Comparison of ENCODE assay signal across 12 mouse cellular contexts in genomic region chr7:66165036-66165798, GRCm38 (mm10). TPM values are rescaled to one million over a fixed set of nuclear protein-coding genes. Genes with fewer than 3 reads are reported as not detected.
A peak's percentile ranks its signal among the peaks of the same experiment; 100 is the strongest.
DNase-seq lines count a peak whose midpoint lies in the region; ATAC-seq and TF ChIP-seq lines count a peak whose summit lies in the region.
"Had no signal": no experiment of that assay in that cellular context is flagged by ENCODE, and none has a peak within 500 bp of the region (broad histone marks: within the 10 kb centered on the region; RNA-seq: fewer than 3 reads in every experiment).

No protein-coding gene starts in this region.

- 71% methylated on average over 5 of the region's 5 CpGs for WGBS in heart, postnatal 0 days
- WGBS in lung, embryonic 15.5 days, result 30% methylated on average over 5 of the region's 5 CpGs
- WGBS in limb, embryonic 13.5 days, result 67% methylated on average over 5 of the region's 5 CpGs
- 36% methylated on average over 5 of the region's 5 CpGs for WGBS in stomach, embryonic 16.5 days

- peaks cover 28% of the 10 kb centered on the region for H3K4me1 ChIP-seq in heart, postnatal 0 days (ENCODE audit: control insufficient read depth, insufficient read depth)
- H3K4me1 ChIP-seq in lung, embryonic 15.5 days, result peaks cover 36% of the 10 kb centered on the region
- peaks cover 16% of the 10 kb centered on the region for H3K4me1 ChIP-seq in limb, embryonic 13.5 days
- H3K4me1 ChIP-seq in stomach, embryonic 16.5 days (ENCODE audit: control insufficient read depth, insufficient read depth, low read length), result peaks cover 16% of the 10 kb centered on the region

- H3K4me3 ChIP-seq in heart, postnatal 0 days (ENCODE audit: low read depth, low read length), result no peak overlapping the region
- H3K4me3 ChIP-seq in lung, embryonic 15.5 days, result no peak overlapping the region
- H3K4me3 ChIP-seq in limb, embryonic 13.5 days, result no peak overlapping the region
- no peak overlapping the region for H3K4me3 ChIP-seq in stomach, embryonic 16.5 days (replicated peaks; ENCODE audit: low read length)
- H3K4me3 ChIP-seq: liver, embryonic 13.5 days; myocyte had no signal

- no peaks in the 10 kb centered on the region for H3K36me3 ChIP-seq in heart, postnatal 0 days (replicated peaks; ENCODE audit: control insufficient read depth, insufficient read depth, low read length)
- no peaks in the 10 kb centered on the region for H3K36me3 ChIP-seq in lung, embryonic 15.5 days
- H3K36me3 ChIP-seq in limb, embryonic 13.5 days, result peaks cover 4% of the 10 kb centered on the region; the same call in 1 of the 2 replicates
- H3K36me3 ChIP-seq in stomach, embryonic 16.5 days (ENCODE audit: control insufficient read depth, insufficient read depth, low read length), result no peaks in the 10 kb centered on the region

- TF ChIP-seq CTCF in heart, postnatal 0 days (IDR thresholded peaks at IDR 0.05; ENCODE audit: low read depth), result no peak

- ATAC-seq in heart, postnatal 0 days (ENCODE audit: insufficient read depth, low read depth), result no peak
- peak; percentile 76; the same call in 1 of the 2 replicates for ATAC-seq in lung, embryonic 15.5 days (ENCODE audit: borderline replicate concordance, extremely low read depth, low FRiP score, low TSS enrichment)
- ATAC-seq in limb, embryonic 13.5 days (ENCODE audit: low FRiP score, low read depth), result peak; percentile 59
- ATAC-seq in stomach, embryonic 16.5 days (ENCODE audit: insufficient read depth, low FRiP score), result no peak; the same call in 1 of the 2 replicates

- no peak overlapping the region for H3K4me2 ChIP-seq in heart, postnatal 0 days (ENCODE audit: low read depth, low read length)
- H3K4me2 ChIP-seq in lung, embryonic 15.5 days, result no peak overlapping the region
- no peak overlapping the region for H3K4me2 ChIP-seq in limb, embryonic 13.5 days (replicated peaks)
- no peak overlapping the region for H3K4me2 ChIP-seq in stomach, embryonic 16.5 days (ENCODE audit: low read depth, low read length)
- H3K4me2 ChIP-seq: liver, embryonic 13.5 days had no signal

- H3K9me3 ChIP-seq in heart, postnatal 0 days (replicated peaks; ENCODE audit: control insufficient read depth, low read length), result no peaks in the 10 kb centered on the region
- H3K9me3 ChIP-seq in lung, embryonic 15.5 days, result no peaks in the 10 kb centered on the region
- H3K9me3 ChIP-seq in limb, embryonic 13.5 days, result no peaks in the 10 kb centered on the region
- no peaks in the 10 kb centered on the region for H3K9me3 ChIP-seq in stomach, embryonic 16.5 days (replicated peaks; ENCODE audit: control insufficient read depth, low read length)
- H3K9me3 ChIP-seq: liver, embryonic 13.5 days had no signal

- no peak overlapping the region for H3K9ac ChIP-seq in heart, postnatal 0 days (replicated peaks; ENCODE audit: low read depth, low read length)
- no peak overlapping the region for H3K9ac ChIP-seq in lung, embryonic 15.5 days
- no peak overlapping the region for H3K9ac ChIP-seq in limb, embryonic 13.5 days
- no peak overlapping the region for H3K9ac ChIP-seq in stomach, embryonic 16.5 days (ENCODE audit: low read length)
- H3K9ac ChIP-seq: liver, embryonic 13.5 days had no signal

- H3K27me3 ChIP-seq in heart, postnatal 0 days (ENCODE audit: control insufficient read depth, insufficient read depth, low read length), result no peaks in the 10 kb centered on the region
- H3K27me3 ChIP-seq in lung, embryonic 15.5 days, result no peaks in the 10 kb centered on the region
- H3K27me3 ChIP-seq in limb, embryonic 13.5 days, result no peaks in the 10 kb centered on the region
- H3K27me3 ChIP-seq in stomach, embryonic 16.5 days (ENCODE audit: control insufficient read depth, insufficient read depth, low read length), result no peaks in the 10 kb centered on the region
- H3K27me3 ChIP-seq: CH12.LX; liver, embryonic 13.5 days had no signal

- no peak for DNase-seq in heart, postnatal 0 days (ENCODE audit: low spot score)
- no peak for DNase-seq in heart, postnatal 4 days
- no peak for DNase-seq in lung, postnatal 25 days (ENCODE audit: low spot score)
- no peak for DNase-seq in adrenal gland, postnatal 25 days
- DNase-seq: embryo, embryonic 11 days; layer of hippocampus, adult 9-11 months; liver, embryonic 13.5 days had no signal

- TF ChIP-seq EP300 in heart, postnatal 0 days (IDR thresholded peaks at IDR 0.05; ENCODE audit: low read depth), result no peak

- 0 out of 2 replicates have a peak overlapping the region, but pooled peaks have one; percentile 13 for H3K27ac ChIP-seq in heart, postnatal 0 days (ENCODE audit: low read depth)
- peak overlapping the region; percentile 8 for H3K27ac ChIP-seq in lung, embryonic 15.5 days
- no peak overlapping the region for H3K27ac ChIP-seq in limb, embryonic 13.5 days
- H3K27ac ChIP-seq in stomach, embryonic 16.5 days (ENCODE audit: low read length), result peak overlapping the region; percentile 80
- H3K27ac ChIP-seq: liver, embryonic 13.5 days had no signal

RNA-seq across cellular contexts. Expression of gene Chsy1, which starts 55.9 kb away (rescaled TPM):
- total RNA-seq in heart, postnatal 0 days (2014; rRNA removed; ENCODE audit: low replicate concordance), result 37.8 and 43.4 TPM in 2 replicates
- 8.9 and 9.6 TPM in 2 replicates for polyA plus RNA-seq in heart, postnatal 0 days (2015; fragmentation: Nextera tagmentation; extraction: Ambion mirVana)
- total RNA-seq in heart, postnatal 4 days (2021), result 10 to 100 TPM; 51.4 to 52.3 TPM
- polyA plus RNA-seq in lung, embryonic 15.5 days (2015; fragmentation: Nextera tagmentation; extraction: Ambion mirVana), result 18.2 and 18.5 TPM in 2 replicates
- 24.9 and 26.4 TPM in 2 replicates for polyA plus RNA-seq in limb, embryonic 13.5 days (2015; fragmentation: Nextera tagmentation; extraction: Ambion mirVana)
- 10.2 and 12.1 TPM in 2 replicates for polyA plus RNA-seq in stomach, embryonic 16.5 days (2015; fragmentation: Nextera tagmentation; extraction: Ambion mirVana)
- total RNA-seq in adrenal gland, postnatal 25 days (2021), result 12.6 and 15.2 TPM in 2 replicates

Comparison
In these comparisons a context has a peak if more than half of its experiments do, and no peak if none do; other contexts are left out.
1. ATAC-seq: peak in lung, embryonic 15.5 days (single experiment) and limb, embryonic 13.5 days (single experiment); none in heart, postnatal 0 days (single experiment) and stomach, embryonic 16.5 days (single experiment).